Mouse (Mus musculus): ENCODE results near the gene Pou4f1. TPM values are rescaled to one million over a fixed set of nuclear protein-coding genes. Genes with fewer than 3 reads are reported as not detected.

Pou4f1 gene
- total and polyA plus RNA-seq, 2 experiments from 2014 or later, result 17.3 to 43.1 TPM

- ATAC-seq (ENCODE audit: low FRiP score), result no peak
- no peak for DNase-seq (ENCODE audit: low spot score)
- H3K4me1 ChIP-seq (ENCODE audit: insufficient read depth, low read length), result no peaks in the 10 kb centered on the region
- H3K36me3 ChIP-seq (ENCODE audit: insufficient read depth, low read length), result no peaks in the 10 kb centered on the region
- H3K9me3 ChIP-seq (ENCODE audit: low read length), result no peaks in the 10 kb centered on the region
- H3K27me3 ChIP-seq (ENCODE audit: insufficient read depth, low read length), result peaks cover 46% of the 10 kb centered on the region
- H3K27ac ChIP-seq (ENCODE audit: low read depth, low read length), result no peak overlapping the region; the same call in 1 of the 2 replicates
- no peak overlapping the region for H3K9ac ChIP-seq (replicated peaks; ENCODE audit: low read length, poor library complexity, severe bottlenecking)
- TF ChIP-seq CTCF (IDR thresholded peaks at IDR 0.05), result no peak
- H3K4me3 ChIP-seq (ENCODE audit: low read depth, low read length), result 0 out of 2 replicates have a peak overlapping the region, but pooled peaks have one; percentile 8
- WGBS, result 2% methylated on average over 19 of the region's 19 CpGs
- peak overlapping the region; percentile 37 for H3K4me2 ChIP-seq (ENCODE audit: low read depth, low read length, poor library complexity, severe bottlenecking)
Observed at GRCm38 (mm10) chr14:104458728-104459512, 8.9 kb downstream of the Pou4f1 start.

GRCm38 (mm10) chr14:104457966-104458710 is 9.7 kb downstream of the Pou4f1 start:
- peaks cover 39% of the 10 kb centered on the region for H3K27me3 ChIP-seq (ENCODE audit: insufficient read depth, low read length)
- DNase-seq (ENCODE audit: low spot score) (no peak), ATAC-seq (ENCODE audit: low FRiP score) (no peak)
- peak overlapping the region; percentile 37; the same call in 1 of the 2 replicates for H3K4me2 ChIP-seq (ENCODE audit: low read depth, low read length, poor library complexity, severe bottlenecking)
- no peaks in the 10 kb centered on the region for H3K9me3 ChIP-seq (ENCODE audit: low read length)
- TF ChIP-seq CTCF (IDR thresholded peaks at IDR 0.05), result no peak
- 4% methylated on average over 20 of the region's 20 CpGs for WGBS
- H3K4me3 ChIP-seq (ENCODE audit: low read depth, low read length), result 0 out of 2 replicates have a peak overlapping the region, but pooled peaks have one; percentile 8
- no peak overlapping the region for H3K27ac ChIP-seq (ENCODE audit: low read depth, low read length)
- H3K36me3 ChIP-seq (ENCODE audit: insufficient read depth, low read length), result no peaks in the 10 kb centered on the region
- no peak overlapping the region for H3K9ac ChIP-seq (replicated peaks; ENCODE audit: low read length, poor library complexity, severe bottlenecking)
- H3K4me1 ChIP-seq (ENCODE audit: insufficient read depth, low read length), result no peaks in the 10 kb centered on the region

DNA sequence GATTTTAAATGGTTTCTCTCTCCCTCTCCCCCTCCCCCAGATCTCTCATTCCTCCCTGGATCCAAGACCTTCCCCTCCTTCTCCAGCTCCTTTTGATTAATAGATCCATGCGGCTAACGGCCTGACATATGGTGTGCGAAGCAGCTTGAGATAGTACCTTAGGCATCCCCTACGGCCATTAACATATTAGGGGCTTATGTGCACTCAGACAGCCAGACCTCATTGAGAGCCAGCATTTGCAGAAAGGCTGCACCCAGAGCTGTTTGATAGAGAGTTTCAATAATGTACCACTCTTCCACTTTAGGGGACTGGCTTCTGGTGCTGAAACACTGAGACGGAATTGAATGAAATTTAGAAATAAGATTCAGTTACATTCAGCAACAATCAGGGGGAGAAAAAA is 10.8 kb downstream of the Pou4f1 start:
- no peaks in the 10 kb centered on the region for H3K4me1 ChIP-seq (ENCODE audit: insufficient read depth, low read length)
- 3% methylated on average over 5 of the region's 5 CpGs for WGBS
- no peak for TF ChIP-seq CTCF (IDR thresholded peaks at IDR 0.05)
- peaks cover 38% of the 10 kb centered on the region for H3K27me3 ChIP-seq (ENCODE audit: insufficient read depth, low read length)
- no peak overlapping the region for H3K9ac ChIP-seq (replicated peaks; ENCODE audit: low read length, poor library complexity, severe bottlenecking)
- no peaks in the 10 kb centered on the region for H3K9me3 ChIP-seq (ENCODE audit: low read length)
- DNase-seq (ENCODE audit: low spot score) (peak; percentile 53), ATAC-seq (ENCODE audit: low FRiP score) (no peak)
- H3K36me3 ChIP-seq (ENCODE audit: insufficient read depth, low read length), result no peaks in the 10 kb centered on the region
- no peak overlapping the region for H3K27ac ChIP-seq (ENCODE audit: low read depth, low read length)
- H3K4me3 ChIP-seq (ENCODE audit: low read depth, low read length), result no peak overlapping the region
- H3K4me2 ChIP-seq (ENCODE audit: low read depth, low read length, poor library complexity, severe bottlenecking), result no peak overlapping the region

GRCm38 (mm10) chr14:104453824-104454223 is 14.0 kb downstream of the Pou4f1 start:
- H3K36me3 ChIP-seq (ENCODE audit: insufficient read depth, low read length), result no peaks in the 10 kb centered on the region
- WGBS, result 35% methylated on average over 4 of the region's 4 CpGs
- DNase-seq (ENCODE audit: low spot score) (peak; percentile 57), ATAC-seq (ENCODE audit: low FRiP score) (no peak)
- no peak overlapping the region for H3K9ac ChIP-seq (replicated peaks; ENCODE audit: low read length, poor library complexity, severe bottlenecking)
- no peaks in the 10 kb centered on the region for H3K9me3 ChIP-seq (ENCODE audit: low read length)
- H3K4me3 ChIP-seq (ENCODE audit: low read depth, low read length), result no peak overlapping the region
- H3K27ac ChIP-seq (ENCODE audit: low read depth, low read length), result no peak overlapping the region
- H3K27me3 ChIP-seq (ENCODE audit: insufficient read depth, low read length), result peaks cover 28% of the 10 kb centered on the region
- no peak for TF ChIP-seq CTCF (IDR thresholded peaks at IDR 0.05)
- no peaks in the 10 kb centered on the region for H3K4me1 ChIP-seq (ENCODE audit: insufficient read depth, low read length)
- H3K4me2 ChIP-seq (ENCODE audit: low read depth, low read length, poor library complexity, severe bottlenecking), result no peak overlapping the region

GRCm38 (mm10) chr14:104434293-104434692 is 33.5 kb downstream of the Pou4f1 start:
- no peak for ATAC-seq (ENCODE audit: low FRiP score)
- 73% methylated on average over 2 of the region's 2 CpGs for WGBS

DNA sequence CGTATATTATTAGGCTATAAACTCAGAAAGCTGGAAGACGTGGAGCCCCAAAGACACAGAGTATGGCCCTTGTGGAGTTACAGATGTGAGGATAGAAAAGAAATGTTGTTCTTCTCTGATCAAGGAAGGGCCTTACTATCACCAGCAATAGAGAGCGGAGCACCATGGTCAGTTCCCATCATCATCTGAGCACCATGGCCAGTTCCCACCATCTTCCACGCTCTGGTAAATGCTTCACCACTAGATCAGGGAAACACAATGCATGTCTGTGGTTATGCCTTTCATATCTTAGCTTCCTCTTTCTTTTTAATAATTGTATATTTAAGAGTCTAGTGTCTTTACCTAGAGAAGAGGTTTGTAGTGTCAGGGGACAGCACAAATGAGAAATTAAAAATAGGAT is 37.0 kb downstream of the Pou4f1 start:
- Histone ChIP-seq H3K4me1 (ENCODE audit: insufficient read depth, low read length) (no peaks in the 10 kb centered on the region), H3K4me2 (ENCODE audit: low read depth, low read length, poor library complexity, severe bottlenecking) (no peak overlapping the region), H3K27ac (ENCODE audit: low read depth, low read length) (no peak overlapping the region), H3K9me3 (ENCODE audit: low read length) (no peaks in the 10 kb centered on the region), H3K27me3 (ENCODE audit: insufficient read depth, low read length) (no peaks in the 10 kb centered on the region), H3K4me3 (ENCODE audit: low read depth, low read length) (no peak overlapping the region), H3K36me3 (ENCODE audit: insufficient read depth, low read length) (no peaks in the 10 kb centered on the region), H3K9ac (replicated peaks; ENCODE audit: low read length, poor library complexity, severe bottlenecking) (no peak overlapping the region)
- DNase-seq (ENCODE audit: low spot score) (no peak), ATAC-seq (ENCODE audit: low FRiP score) (no peak)
- 87% methylated on average over 4 of the region's 4 CpGs for WGBS
- no peak for TF ChIP-seq CTCF (IDR thresholded peaks at IDR 0.05)

More at GRCm38 (mm10) chr14:104434293-104434692, 33.5 kb downstream of the Pou4f1 start:
- H3K9me3 ChIP-seq (ENCODE audit: low read length), result no peaks in the 10 kb centered on the region
- no peak for TF ChIP-seq CTCF (IDR thresholded peaks at IDR 0.05)
- no peaks in the 10 kb centered on the region for H3K36me3 ChIP-seq (ENCODE audit: insufficient read depth, low read length)
- H3K4me3 ChIP-seq (ENCODE audit: low read depth, low read length), result no peak overlapping the region
- no peak for DNase-seq (ENCODE audit: low spot score)
- no peaks in the 10 kb centered on the region for H3K4me1 ChIP-seq (ENCODE audit: insufficient read depth, low read length)
- no peak overlapping the region for H3K4me2 ChIP-seq (ENCODE audit: low read depth, low read length, poor library complexity, severe bottlenecking)
- H3K27me3 ChIP-seq (ENCODE audit: insufficient read depth, low read length), result no peaks in the 10 kb centered on the region
- H3K27ac ChIP-seq (ENCODE audit: low read depth, low read length), result no peak overlapping the region
- H3K9ac ChIP-seq (replicated peaks; ENCODE audit: low read length, poor library complexity, severe bottlenecking), result no peak overlapping the region
